Mouse (Mus musculus) cerebellum, postnatal 10 days (tissue): ENCODE results near the gene BC003965.

Experiments used
- DNase-seq, 2 experiments: peaks; one replicate each; pipeline ENCODE4 v3.0.0; 2021; ENCODE audit warnings: mixed read lengths in 2 of 2

The BC003965 gene

DNA sequence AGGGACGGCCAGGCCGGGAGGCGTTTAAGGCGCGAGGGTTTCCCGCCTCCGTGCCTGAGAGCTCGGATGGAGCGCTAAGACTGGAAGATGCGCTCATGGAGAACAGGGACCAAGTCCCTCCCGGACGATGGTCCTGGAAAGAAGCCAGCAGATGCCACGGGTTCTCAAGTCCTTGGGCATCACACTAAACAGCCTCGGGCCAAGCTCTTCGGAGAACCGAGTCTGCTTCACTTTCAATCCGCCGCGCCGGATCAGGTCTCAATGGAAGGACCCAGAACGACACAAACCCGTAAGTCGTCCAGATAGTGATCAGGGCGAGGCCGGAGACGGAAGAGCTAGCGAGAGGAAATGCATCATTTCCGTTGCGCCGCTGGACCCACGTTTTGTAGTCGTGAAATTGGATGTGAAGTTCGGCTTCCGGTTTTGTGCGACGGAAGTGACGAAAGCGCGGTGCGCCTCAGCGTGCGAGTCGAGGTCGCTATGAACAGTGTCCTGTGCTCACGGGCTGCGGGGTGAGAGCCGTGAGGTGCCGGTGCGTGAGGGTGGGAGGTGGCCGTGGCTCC is at the start of gene BC003965:
Gene BC003965 (plus strand): TSS at position 426 of the 563 bp plus-strand sequence.
- peak; percentile 99 for DNase-seq

DNA sequence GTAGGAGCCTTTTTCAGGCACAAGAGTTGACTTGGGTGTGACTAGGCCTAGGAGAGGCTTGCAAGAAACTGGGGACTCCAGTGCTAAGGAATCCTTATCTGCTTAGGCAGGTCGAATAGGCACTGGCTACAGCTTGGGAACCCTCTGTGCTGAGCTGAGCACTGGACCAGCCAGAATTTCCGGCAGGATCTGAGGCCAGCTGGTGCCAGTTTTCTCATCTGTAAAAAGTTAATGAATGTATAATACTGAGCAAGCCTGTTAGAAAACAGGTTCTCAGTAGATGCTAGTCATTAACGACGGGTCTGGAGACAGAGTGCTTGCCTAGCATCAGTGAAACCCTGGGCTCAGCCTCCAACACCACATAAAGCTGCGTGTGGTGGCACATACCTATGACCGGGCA is 48.7 kb upstream of the BC003965 start:
- DNase-seq, result no peak

DNA sequence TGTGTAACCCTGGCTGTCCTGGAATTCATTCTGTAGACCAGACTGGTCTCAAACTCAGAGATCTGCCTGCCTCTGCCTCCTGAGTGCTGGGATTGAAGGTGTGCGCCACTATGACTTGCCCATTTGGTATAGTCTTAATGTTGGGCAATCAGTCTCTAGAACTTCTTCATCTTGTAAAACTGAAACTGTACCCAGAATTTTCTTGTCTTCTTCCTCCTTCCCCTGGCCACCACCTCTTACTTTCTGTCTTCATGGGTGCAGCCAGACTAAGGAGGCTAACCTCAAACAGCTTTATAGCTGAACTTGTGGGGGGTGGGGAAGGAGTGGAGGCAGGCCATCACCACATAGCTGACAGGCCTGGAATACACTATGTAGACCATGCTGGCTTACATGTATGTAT is 45.6 kb upstream of the BC003965 start:
- DNase-seq, result no peak

DNA sequence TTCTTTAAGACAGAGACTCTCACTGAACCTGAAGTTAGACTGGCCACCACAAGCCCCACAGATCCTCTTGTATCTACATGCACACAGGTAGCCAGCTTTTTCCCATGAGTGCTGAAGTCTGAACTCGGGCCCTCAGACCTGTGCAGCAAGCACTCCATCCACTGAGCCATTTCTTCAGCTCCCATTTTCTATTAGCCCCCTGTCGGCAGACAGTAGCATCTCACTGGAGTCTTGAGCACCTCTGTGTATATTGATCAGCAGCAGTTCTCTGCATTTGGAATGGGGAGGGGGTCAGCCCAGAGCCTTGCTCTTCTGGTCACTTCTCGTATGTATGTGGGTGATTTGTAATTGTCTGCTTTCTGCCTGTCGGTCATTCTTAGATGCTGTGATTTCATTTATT is 44.4 kb upstream of the BC003965 start:
- peak; percentile 26 to 37 for DNase-seq

DNA sequence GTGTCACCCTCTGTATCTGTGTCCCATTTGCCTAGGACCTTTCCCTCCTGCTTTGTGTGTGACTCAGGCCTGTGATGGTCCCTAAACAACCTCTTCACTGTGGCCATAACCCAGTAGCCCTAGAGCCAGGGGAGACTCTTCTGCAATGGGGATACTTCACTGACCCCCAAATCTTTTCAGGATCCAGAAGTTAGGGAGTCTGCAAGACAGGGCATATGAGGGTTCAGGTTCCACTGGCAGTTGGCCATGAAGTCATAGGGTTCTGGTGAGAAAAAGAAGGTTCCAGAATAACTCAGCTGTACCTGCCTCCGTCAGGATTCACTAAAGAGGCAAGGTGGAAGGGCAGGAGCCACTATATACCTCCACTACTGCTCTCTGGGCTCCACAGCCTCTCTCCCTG is 22.2 kb upstream of the BC003965 start, which contains the start of gene Ccdc154:
Gene Ccdc154 (plus strand): TSS at position 301 of the 400 bp plus-strand sequence.
- no peak for DNase-seq

DNA sequence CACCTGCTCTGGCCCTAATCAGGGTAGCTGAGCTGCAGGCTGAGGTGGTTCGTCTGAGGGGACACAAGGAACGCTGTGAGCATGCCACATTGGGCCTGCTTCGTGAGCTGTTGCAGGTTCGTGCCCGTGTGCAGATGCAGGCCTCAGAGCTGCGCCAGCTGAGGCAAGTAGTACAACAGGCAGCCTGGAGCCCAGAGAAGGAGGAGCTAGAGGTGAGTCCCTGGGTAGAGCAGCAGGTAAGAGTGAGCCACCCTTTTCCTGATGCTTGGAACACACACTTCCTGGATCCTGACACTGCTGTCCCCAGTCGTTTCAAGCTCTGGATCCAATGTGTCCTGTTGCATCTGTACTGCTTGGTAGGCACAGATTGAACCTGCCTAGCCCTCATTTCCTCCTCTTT is 21.0 kb upstream of the BC003965 start:
- DNase-seq, result no peak

DNA sequence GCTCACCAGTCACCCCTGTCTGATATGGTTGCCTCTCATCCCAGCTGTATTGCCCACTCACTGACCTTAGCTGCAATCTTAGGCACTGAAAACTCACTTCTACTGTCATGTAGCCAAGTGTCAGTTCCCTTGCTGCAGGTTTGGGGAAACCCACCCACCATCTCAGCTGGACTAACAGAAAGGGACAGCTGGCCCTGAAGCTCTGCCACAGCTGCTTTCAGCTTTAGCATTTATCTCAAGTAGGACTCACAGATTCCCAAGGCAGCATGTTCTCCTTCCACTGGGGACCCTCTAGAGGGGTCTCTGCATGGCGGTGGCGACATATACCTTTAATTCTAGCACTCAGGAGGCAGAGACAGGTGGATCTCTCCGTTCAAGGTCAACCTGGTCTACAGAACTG is 19.6 kb upstream of the BC003965 start:
- no peak for DNase-seq

DNA sequence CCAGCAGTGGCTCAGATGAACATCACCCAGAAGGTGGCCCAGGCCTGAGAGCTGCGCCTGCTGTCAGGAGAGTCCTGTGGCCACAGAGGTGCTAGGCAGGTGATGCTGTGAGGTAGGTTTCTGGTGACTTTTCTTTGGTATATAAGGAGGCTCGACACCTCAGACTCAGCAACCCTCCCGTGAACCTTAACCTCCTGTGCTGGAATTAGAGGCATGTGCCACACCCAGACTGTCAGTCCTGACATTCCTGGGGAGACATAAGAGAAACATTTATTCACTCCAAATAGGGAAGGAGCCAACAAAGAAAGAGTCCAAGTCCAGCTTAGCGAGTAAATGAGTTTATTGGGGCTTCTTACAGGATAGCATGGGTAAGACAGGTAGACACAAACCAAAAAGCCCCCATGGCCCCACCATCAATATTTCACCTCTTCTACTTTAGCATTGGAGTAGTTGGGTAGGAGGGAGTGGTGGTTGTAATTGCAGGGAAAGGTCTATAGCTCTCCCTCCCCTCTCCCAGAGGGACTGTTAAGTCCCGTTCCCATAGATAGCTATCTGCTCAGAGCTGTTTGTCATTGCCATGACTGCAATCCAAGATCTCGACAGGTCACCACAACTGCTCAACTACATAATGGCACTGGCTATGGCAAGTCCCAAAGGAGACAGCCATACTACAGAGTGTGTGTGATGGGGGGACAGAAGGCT is 18.2 kb upstream of the BC003965 start:
- DNase-seq, result no peak

DNA sequence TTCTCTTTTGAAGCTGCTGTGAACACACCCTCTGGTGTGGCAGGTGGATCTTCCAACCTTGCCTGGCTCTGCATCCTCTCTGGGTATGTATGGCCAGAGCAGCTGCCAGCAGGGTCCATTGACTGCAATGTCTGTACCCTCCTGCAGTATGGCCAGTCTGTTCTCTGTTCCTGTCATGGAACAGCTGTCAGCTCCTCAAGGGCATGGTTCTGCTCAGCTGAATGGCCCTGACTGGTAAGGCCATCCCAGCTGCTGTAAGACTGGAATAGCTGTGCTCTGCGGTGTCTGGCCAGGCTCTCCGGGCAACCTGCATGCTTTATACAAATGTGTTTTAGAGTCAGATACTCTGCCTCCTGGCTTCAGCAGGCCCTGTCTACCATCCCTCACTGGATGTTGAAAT is 14.6 kb upstream of the BC003965 start:
- DNase-seq, result no peak

DNA sequence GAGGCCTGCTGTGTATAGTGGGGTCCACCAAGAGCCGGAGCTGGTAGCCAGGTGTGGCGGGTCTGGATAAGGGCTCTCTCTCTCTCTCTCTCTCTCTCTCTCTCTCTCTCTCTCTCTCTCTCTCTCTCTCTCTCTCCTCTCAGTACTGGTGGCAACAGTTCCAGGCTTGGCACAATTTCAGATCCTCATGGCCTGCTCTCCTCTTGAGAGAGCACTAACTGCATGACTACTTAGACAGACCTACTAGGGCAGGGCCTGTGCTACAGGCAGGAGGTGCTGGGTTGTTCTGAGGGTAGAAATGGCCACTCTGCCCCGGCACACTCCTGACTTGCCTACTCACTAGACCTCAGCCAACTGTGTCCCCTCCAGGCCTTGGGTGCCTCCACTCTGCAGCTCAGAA is 11.8 kb upstream of the BC003965 start:
- no peak for DNase-seq

DNA sequence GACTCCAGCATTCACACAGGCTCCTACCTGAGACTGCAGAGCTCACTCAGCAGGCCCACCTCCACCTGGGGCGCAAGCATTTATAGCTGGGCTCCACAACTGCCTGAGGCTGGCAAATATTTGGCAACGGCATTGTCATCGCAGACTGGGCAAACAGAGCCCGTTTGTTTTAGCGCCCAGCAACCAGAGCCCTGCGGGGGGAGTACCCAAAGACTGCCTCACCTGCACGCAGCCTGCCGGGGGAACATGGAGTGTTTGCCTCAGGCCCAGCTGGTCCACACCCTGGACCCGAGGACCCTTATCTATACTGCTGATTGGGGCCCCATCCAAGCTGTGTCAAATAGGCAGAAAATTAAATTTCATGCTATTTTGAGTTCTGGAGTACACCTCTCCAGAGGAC is 8.9 kb upstream of the BC003965 start, which contains the start of gene Gm38655:
Gene Gm38655 (minus strand): TSS at position 61 of the 400 bp plus-strand sequence.
- peak in 1 of 2 experiments; percentile 16 for DNase-seq

DNA sequence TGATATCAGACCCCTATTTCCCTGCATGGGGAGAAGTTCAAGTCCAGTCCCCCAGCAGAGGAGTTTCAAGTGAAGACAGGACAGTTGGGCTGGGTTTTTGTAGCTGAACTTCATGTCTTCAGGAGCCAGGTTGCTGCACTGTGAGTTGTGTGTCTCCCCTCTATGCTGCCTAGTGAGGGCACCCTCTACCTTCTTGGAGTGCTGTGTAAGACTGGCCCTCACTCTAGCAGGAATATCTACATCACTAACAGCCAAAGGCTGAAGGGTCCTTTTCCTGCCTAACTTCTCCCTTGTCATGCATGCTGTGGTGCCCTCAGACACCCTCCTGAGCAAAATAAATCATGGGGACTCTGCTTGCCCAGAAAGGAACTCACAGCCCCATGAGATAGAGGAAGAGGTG is 1.1 kb upstream of the BC003965 start:
- DNase-seq, result no peak

DNA sequence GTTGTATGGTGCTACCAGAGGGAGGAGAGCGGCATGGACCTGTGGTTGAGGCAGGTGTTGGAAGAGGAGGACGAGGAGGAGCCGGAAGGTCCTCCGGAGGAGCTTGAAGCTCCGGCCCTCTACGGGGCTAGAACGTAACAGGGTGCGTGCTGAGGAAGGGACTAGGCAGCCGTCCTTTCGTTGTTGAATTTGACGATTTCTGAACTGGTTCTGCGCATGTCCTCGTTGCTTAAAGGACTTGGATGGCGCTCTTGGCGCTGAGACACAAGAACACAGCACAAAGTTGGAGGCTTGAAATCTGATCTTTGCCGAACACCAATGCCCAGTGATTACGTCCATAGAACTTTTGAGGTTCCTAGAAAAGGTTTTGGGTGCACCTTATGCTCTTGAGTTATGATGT is 607 bp downstream of the BC003965 start:
- no peak for DNase-seq

DNA sequence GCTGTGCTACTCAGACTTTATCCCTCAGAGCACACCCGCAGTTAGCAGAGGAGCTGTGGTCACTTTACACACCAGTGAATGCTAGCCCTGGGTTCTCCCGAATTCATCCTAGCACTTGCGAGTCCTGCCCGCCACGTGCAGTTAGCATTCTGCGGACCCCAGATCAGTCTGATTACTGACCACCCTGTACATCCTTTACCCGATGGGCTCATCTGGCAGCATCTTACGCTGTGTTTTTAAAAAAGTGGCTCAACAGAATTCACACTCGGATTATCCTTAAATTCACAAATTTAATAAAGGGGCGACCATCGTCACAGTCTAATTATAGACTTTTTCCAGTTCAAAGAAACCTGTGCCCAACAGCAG is 3.4 kb downstream of the BC003965 start:
- no peak for DNase-seq

DNA sequence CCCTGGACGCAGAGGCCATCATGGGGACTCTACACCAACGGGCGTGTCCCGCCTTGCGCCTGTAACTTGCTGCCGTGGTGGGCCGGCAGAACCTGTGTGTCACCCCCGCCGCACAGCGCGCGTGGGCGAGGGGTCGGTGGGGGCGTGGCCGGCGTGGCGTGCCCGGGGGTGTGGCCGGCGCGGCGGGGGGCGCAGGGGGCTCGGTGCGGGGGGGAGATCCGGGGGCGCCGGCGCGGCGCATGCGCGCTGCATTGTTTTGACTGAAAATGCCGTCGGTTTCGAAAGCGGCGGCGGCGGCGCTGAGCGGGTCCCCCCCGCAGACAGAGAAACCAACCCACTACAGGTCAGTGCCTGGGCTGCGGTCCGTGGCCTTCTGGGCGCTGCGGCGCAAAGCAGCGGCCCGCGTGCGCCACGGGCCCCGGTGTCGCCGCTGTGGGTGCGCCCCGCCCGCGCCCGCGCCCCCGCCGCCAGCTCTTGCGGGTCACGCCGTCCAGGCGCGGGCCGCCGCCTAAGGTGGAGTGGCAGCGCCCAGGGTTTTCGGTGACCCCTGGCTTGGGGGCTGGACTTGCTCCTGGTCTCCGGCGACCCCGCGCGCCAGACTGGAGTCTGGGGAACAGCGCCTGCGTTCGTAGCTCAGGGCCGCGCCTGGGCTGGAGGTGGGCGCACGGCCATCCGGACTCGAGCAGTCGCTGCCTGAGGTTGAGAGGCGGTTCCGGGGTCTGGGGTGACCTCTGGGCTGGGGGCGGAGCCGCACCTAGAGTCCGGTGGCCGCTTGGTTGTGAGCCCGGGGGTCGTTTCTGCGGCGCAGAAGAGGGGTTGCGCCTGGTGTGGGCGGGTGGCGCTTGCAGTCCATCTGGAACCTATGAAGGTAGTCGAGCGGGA is 4.0 kb downstream of the BC003965 start, which contains the start of gene Unkl:
Gene Unkl (plus strand): TSS at position 248 of the 882 bp plus-strand sequence.
- peak; percentile 88 to 91 for DNase-seq

DNA sequence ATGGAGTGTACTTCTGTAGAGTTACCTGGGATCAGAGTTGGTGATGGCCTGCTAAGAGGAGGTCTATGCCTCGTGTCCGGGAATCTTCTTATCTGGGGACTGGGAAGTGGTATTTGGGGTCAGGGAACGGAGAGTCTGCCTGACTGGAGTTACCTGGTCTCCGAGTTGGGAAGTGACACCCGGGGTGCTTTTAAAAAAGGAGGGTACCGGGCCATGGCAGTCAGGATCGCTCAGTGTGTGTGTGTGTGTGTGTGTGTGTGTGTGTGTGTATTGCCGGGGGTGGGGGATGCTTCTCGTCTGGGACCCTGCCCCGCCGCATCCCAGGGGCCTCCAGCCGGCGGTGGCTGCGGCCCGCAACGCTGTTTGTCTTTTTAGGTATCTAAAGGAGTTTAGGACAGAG is 4.7 kb downstream of the BC003965 start:
- peak in 1 of 2 experiments; percentile 13 for DNase-seq

DNA sequence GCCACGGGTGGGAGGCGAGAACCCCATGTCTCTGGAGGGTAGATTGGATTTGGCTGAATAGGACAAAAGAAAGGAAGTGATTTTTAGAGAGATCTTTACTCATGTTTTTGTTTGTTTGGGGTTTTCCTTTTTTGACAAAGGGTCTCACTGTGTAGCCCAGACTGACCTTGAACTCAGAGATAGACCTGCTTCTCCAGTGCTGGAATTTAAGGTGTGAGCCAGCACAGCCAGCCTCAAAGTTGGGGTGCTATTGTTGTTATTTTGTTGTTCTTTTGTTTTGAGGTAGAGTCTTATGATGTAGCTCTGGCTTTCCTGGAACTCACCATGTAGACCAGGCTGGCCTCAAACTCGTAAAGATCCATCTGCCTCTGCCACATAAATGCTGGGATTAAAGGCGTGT is 18.0 kb downstream of the BC003965 start:
- DNase-seq, result no peak

DNA sequence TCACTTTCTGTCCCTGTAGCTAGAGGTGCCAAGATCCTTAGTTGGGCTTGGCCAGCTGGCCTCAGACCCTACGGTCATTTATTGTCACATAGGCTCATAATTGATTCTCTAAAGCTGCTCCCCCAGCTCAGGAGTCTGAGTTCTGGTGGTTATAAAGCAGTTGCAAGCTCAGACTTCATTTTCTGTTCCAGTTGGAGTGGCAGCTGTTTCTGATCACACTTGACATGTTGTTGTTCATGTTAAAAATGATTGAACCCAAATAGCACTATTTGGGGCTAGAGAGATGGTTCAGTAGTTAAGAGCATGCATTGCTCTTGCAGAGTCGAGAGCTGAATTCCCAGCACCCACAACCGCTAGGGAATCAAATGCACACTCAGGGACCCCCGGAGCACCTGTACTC is 25.7 kb downstream of the BC003965 start:
- DNase-seq, result peak in 1 of 2 experiments; percentile 14

DNA sequence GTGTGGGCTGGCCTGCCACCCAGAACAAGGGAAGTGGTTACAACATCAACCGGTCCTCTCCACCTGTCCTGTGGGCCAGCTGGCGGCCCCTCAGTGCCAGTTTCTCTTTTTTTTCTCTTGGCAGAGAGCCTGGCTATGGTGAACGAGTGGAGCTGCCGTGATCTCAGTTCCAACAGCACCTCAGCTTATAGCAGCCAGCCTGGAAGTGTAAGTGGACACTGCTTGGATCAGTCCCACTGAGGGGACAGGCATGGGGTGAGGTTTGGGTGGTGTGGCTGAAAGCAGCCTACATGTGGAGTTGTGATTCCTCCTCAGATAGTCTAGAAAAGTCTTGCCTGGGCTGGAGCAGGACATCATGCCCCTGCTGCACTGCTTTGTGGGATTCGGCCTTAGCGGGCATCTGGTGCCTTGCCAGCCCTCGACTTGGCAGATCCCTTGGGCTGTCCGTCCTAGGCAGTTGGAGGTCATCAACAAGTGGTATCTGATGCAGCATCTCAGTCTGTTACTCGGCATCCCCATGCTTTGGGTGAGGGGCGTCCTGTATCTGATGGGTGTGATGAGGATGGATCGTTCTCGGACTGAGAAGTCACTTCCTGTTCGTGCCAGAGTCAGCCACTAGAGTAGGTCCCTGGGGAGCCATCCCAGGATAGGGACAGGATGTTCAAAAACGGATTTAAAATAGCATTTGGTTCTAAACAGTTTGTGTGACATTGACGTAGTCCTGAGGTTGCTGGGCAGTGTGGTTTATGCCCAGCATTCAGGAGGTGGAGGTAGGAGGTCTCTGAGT is 26.5 kb downstream of the BC003965 start:
- peak; percentile 71 to 84 for DNase-seq

DNA sequence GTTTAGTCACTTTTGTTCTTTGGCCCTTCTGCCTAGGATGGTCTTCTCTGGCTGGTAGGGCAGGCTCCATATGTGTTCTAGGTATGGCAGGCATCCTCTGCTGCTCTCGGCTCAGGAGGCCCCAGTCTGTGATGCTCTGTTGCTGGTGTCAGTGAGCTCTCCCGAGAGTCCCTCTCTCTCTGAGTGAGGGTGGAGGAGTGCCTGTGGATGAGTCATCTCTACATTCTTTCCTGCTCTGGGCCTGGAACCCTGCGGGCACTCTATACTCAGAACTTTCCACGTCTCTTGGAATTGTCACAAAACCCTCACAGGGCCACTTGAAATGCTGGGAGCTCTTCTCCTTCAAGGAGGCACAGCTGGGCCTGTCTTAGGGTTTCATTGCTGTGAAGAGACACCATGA is 27.4 kb downstream of the BC003965 start:
- DNase-seq, result no peak

DNA sequence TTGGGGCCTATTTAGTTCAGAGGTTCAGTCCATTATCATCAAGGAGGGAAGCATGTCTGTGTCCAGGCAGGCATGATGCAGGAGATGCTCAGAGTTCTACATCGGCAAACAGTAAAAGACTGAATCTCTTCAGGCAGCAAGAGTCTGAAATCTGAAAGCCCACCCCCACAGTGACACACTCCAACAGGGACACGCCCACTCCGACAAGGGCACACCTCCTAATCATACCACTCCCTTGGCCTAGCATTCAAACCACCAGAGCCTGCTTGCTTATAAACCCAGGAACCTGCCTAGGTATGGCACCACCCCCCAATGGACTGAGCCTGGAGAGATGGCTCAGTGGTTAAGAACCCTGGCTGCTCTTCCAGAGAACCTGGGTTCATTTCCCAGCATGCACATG is 31.1 kb downstream of the BC003965 start:
- DNase-seq, result no peak

DNA sequence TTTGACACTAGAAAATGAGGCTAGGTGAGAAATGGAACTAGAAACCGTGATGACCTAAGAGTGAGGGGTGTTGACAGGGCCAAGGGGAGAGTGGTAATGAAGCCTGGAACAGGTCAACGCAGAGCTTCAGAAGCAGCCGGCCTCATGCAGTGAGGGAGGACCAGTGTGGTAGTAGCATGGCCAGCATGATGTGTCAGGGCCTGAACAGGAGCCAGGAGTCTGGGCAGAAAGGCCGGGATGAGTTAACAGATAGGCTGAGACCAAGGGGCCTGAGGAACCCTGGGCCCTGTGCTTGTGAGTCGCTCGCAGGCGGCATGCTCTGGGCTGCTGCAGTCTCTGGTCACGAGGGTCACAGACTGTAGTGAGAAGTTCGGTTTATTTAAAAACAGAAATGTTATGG is 34.6 kb downstream of the BC003965 start:
- DNase-seq, result no peak
